Mouse (Mus musculus) small intestine, adult 2 months (tissue): ENCODE results near the gene Rusc2.

Source experiments
- CTCF ChIP-seq: fragments of 200-500 bp; IDR thresholded peaks from 2 replicates; pipeline ENCODE4 v1.5.1; 2012; ENCODE audit warnings: low read depth, mild to moderate bottlenecking, control low read depth, inconsistent platforms, low read length, moderate library complexity, mixed read lengths; ENCODE audit not compliant: insufficient replicate concordance, insufficient read length; ENCODE audit errors: extremely low read depth
- POLR2A ChIP-seq: fragments of 200-500 bp; IDR thresholded peaks from 2 replicates; pipeline ENCODE4 v1.6.1; 2012; ENCODE audit warnings: low read depth, mild to moderate bottlenecking, control low read depth, inconsistent platforms, low read length, moderate library complexity

GRCm38 (mm10) chr4:43431690-43432089, 49.9 kb downstream of the Rusc2 start:
- TF ChIP-seq POLR2A (no peak), CTCF (peak; percentile 63; the same call in 1 of the 2 replicates)
